Mouse (Mus musculus) midbrain, embryonic 11.5 days (tissue): ENCODE measurements around the gene Odr4. TPM values are rescaled to one million over a fixed set of nuclear protein-coding genes. Genes with fewer than 3 reads are reported as not detected.

Experiments
- ATAC-seq: fragments of 200-750 bp; cut with Nextera tagmentation; 2 replicates; pipeline ENCODE4 v1.8.0; 2017; ENCODE audit warnings: moderate TSS enrichment, moderate library complexity; ENCODE audit not compliant: low FRiP score
- DNase-seq: peaks from one replicate; pipeline ENCODE4 v3.0.0; 2015; ENCODE audit warnings: low spot score; ENCODE audit errors: missing footprints
- H3K27ac ChIP-seq: fragments of 300-500 bp; sonication (generic); 2 replicates; pipeline ENCODE4 v1.5.1; 2014; ENCODE audit warnings: low read depth, low read length
- H3K27me3 ChIP-seq: fragments of 300-500 bp; sonication (generic); 2 replicates; pipeline ENCODE4 v1.6.1; 2014; ENCODE audit warnings: mild to moderate bottlenecking, low read length, moderate library complexity, mixed read lengths; ENCODE audit not compliant: control insufficient read depth, insufficient read depth
- H3K36me3 ChIP-seq: fragments of 300-500 bp; sonication (generic); 2 replicates; pipeline ENCODE4 v1.6.1; 2014; ENCODE audit warnings: mild to moderate bottlenecking, low read length, moderate library complexity, mixed read lengths; ENCODE audit not compliant: control insufficient read depth, insufficient read depth
- H3K4me1 ChIP-seq: fragments of 300-500 bp; sonication (generic); 2 replicates; pipeline ENCODE4 v1.6.1; 2014; ENCODE audit warnings: low read length; ENCODE audit not compliant: control insufficient read depth, insufficient read depth
- H3K4me2 ChIP-seq: fragments of 300-500 bp; sonication (generic); 2 replicates; pipeline ENCODE4 v1.6.1; 2014; ENCODE audit warnings: mild to moderate bottlenecking, moderate library complexity
- H3K4me3 ChIP-seq: fragments of 300-500 bp; sonication (generic); 2 replicates; pipeline ENCODE4 v1.5.1; 2014; ENCODE audit warnings: low read depth, low read length
- H3K9ac ChIP-seq: fragments of 300-500 bp; sonication (generic); 2 replicates; pipeline ENCODE4 v1.6.1; 2014; ENCODE audit warnings: low read length
- H3K9me3 ChIP-seq: fragments of 300-500 bp; sonication (generic); 2 replicates; pipeline ENCODE4 v1.6.1; 2016; ENCODE audit warnings: low read length; ENCODE audit not compliant: control insufficient read depth
- WGBS: fragments of 180-500 bp; shearing (Covaris S2); extraction: QIAGEN DNeasy Blood & Tissue Kit; methylation state at CpG from one replicate; pipeline ENCODE4 v1.1.7; 2014; 5-methylcytosine and 5-hydroxymethylcytosine counted together
- polyA plus RNA-seq: library from polyadenylated mRNA; unstranded; fragments of >200 nt; fragmentation: Nextera tagmentation; extraction: Ambion mirVana; gene quantifications from 2 replicates; pipeline ENCODE4 v1.2.1, GENCODE M21; 2014

The Odr4 gene
- polyA plus RNA-seq, 1 experiment from 2014 or later: 36.2 TPM

DNA sequence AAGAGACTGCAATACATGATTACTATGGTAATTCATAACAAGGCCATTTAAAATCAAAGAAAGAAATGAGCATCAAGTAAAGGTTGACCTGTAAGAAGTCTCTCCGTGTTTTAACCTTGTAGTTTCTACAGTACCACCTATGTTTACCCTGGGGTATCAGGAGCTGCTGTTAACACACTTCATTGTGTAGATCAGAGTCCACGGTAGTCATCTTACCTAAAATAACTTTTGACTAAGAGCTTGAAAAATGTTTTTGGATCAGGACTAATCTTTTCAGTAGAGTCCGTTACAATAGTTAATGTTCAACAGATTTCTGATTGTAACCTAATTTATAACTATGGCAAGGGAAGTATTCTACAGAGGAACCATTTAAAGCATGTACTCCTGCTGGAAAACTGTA lies 11.7 kb upstream of the Odr4 start:
- peaks cover 2% of the 10 kb centered on the region; the same call in 1 of the 2 replicates for H3K36me3 ChIP-seq

DNA sequence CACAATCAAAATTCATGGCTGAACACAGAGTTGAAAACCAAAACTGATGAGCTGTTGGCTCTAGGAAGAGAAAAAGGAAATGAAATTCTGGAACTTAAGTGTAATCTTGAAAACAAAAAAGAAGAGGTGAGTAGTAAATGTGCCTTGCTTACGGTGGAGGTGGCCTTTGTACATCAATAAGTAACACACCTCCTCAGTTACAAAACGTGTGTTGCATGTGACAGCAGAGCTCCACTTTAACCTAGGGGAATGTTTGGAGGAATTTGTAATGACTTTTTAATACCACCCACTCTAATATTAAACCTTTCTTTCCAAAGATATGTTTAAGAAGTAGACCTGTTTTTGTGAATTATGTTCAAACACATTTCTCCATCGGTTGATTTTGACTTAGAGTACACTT lies 11.0 kb upstream of the Odr4 start:
- 0 out of 2 replicates have a peak, but pooled peaks cover 2% of the 10 kb centered on the region for H3K36me3 ChIP-seq
- 92% methylated on average over 3 of the region's 3 CpGs for WGBS
- no peak overlapping the region for H3K4me2 ChIP-seq
- H3K9me3 ChIP-seq: no peaks in the 10 kb centered on the region
- ATAC-seq (no peak), DNase-seq (peak; percentile 77)
- no peak overlapping the region for H3K9ac ChIP-seq
- no peak overlapping the region for H3K4me3 ChIP-seq
- no peaks in the 10 kb centered on the region for H3K27me3 ChIP-seq
- H3K4me1 ChIP-seq: no peaks in the 10 kb centered on the region
- no peak overlapping the region for H3K27ac ChIP-seq

More for the DNA sequence above, 11.7 kb upstream of the Odr4 start:
- no peaks in the 10 kb centered on the region for H3K4me1 ChIP-seq
- no peak overlapping the region for H3K27ac ChIP-seq
- no peaks in the 10 kb centered on the region for H3K27me3 ChIP-seq
- H3K9ac ChIP-seq: no peak overlapping the region
- DNase-seq (peak; percentile 75), ATAC-seq (no peak)
- 93% methylated on average over 3 of the region's 3 CpGs for WGBS
- H3K9me3 ChIP-seq: no peaks in the 10 kb centered on the region
- no peak overlapping the region for H3K4me2 ChIP-seq
- H3K4me3 ChIP-seq: no peak overlapping the region

DNA sequence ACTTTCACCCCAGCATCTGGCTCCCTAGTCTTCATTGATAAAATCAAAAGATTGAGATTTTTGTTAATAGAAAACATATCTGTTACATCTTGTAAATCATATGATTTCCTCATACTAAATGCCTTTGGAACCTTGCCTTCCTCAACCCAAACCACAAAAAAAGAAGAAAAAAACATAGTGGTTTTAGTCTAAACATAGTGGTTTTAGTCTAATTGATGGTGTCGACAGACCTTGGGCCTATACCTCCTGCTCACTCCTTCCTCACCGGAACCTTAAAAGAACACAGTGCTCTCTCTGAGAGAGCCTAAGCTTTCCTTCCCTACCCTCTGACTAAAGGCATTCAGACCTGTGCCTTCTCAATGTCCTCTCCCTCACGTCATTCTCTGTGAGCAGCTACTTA lies 3.1 kb upstream of the Odr4 start:
- H3K4me1 ChIP-seq: peaks cover 5% of the 10 kb centered on the region; the same call in 1 of the 2 replicates
- ATAC-seq (no peak), DNase-seq (peak; percentile 77)
- no peak overlapping the region for H3K27ac ChIP-seq
- peaks cover 9% of the 10 kb centered on the region for H3K36me3 ChIP-seq
- H3K9me3 ChIP-seq: no peaks in the 10 kb centered on the region
- H3K27me3 ChIP-seq: no peaks in the 10 kb centered on the region
- no peak overlapping the region for H3K4me2 ChIP-seq
- H3K9ac ChIP-seq: no peak overlapping the region
- 92% methylated on average over 3 of the region's 3 CpGs for WGBS
- H3K4me3 ChIP-seq: no peak overlapping the region

DNA sequence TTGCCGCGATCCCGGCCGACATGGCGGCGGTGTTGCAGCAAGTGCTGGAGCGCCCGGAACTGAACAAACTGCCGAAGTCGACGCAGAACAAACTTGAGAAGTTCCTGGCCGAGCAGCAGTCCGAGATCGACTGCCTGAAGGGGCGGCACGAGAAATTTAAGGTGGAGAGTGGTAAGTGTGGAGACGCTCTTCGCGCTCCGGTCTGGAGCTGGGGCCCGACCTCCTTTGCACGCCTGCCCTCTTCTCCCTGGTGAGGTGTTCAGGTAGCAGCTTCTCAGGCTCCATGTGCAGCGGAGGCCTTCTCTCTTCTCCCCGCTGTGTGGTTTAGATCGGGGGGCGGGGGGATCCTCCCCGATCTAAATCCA lies 590 bp upstream of the Odr4 start:
- Histone ChIP-seq H3K36me3 (peaks cover 9% of the 10 kb centered on the region), H3K27ac (peak overlapping the region; percentile 80), H3K4me1 (peaks cover 5% of the 10 kb centered on the region; the same call in 1 of the 2 replicates), H3K9ac (peak overlapping the region; percentile 84), H3K4me3 (peak overlapping the region; percentile 71), H3K4me2 (peak overlapping the region; percentile 53), H3K27me3 (no peaks in the 10 kb centered on the region), H3K9me3 (no peaks in the 10 kb centered on the region)
- DNase-seq (no peak), ATAC-seq (peak; percentile 54)
- WGBS: 1% methylated on average over 27 of the region's 27 CpGs

DNA sequence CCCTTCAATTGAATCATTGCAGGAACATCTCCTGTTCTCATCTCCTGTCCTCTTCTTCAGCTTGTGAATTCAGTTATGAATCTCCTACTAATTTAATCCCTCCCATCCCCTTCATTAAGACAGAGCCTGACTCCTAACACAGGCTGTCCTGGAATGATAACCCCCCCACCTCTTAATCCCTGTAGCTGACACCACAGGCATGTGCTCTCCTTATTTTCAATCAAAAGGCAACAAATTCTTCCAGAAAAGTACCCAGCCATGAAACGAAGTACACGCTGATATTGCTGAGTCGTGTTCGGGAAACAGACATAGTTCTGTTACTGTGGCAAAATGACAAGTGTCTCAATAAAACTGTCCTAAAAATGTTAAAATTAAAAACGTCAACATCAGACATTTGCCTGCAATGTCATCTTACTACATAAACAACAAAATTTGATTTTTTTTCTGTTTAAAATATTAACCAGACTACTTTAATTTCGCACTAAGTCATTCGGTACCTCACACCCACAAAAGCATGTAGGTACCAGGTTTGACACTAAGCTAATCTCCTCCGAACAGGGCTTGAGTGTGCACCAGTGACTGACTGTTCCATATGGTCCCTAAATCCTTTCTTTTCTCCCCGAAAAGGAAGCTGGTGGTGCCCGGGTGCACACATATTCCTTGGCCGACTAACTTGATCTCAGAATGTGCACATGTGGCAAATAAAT lies 796 bp downstream of the Odr4 start:
- DNase-seq (peak; percentile 82), ATAC-seq (peak; percentile 36)
- WGBS: 25% methylated on average over 11 of the region's 11 CpGs
- peak overlapping the region; percentile 68 for H3K9ac ChIP-seq
- no peak overlapping the region; the same call in 1 of the 2 replicates for H3K27ac ChIP-seq
- peak overlapping the region; percentile 47 for H3K4me2 ChIP-seq
- H3K27me3 ChIP-seq: no peaks in the 10 kb centered on the region
- H3K4me1 ChIP-seq: peaks cover 5% of the 10 kb centered on the region; the same call in 1 of the 2 replicates
- H3K9me3 ChIP-seq: no peaks in the 10 kb centered on the region
- peaks cover 10% of the 10 kb centered on the region for H3K36me3 ChIP-seq
- H3K4me3 ChIP-seq: peak overlapping the region; percentile 71

DNA sequence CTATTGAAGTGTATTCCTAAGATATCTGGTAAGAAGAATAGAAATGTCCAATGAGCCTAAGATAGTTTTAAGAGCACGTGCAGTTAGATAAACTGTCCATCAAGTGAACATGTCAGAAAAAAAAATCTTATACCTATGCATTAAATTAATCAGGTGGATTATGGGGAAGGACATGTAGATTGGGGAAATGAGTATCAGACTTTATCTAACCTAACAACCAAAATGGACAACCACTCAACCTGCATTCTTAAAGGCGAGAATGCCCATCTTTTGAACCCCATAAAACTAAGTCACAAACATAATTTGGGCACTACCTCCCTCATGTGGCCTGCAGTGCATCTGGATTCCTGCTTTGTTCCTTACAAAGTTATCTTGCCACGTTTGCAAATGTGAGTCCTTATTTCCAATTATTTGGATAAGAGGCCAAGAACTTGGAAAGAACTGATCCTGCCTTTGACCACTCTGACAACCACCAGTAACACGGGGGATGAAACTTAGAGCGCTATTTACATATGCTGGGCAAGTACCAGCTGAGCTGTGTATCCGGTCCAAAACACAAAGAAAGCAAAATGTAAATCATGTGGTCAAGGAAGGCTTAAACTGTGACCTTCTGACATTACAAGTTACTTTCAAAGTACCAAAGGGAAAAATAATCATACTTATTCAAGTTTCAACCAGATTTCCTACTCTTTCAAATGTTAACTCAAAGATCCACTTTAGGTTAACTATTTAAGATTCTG lies 3.3 kb downstream of the Odr4 start:
- H3K4me2 ChIP-seq: no peak overlapping the region
- H3K36me3 ChIP-seq: peaks cover 3% of the 10 kb centered on the region; the same call in 1 of the 2 replicates
- no peaks in the 10 kb centered on the region for H3K27me3 ChIP-seq
- ATAC-seq: no peak
- no peak overlapping the region for H3K27ac ChIP-seq
- WGBS: 89% methylated on average over 6 of the region's 6 CpGs
- H3K4me1 ChIP-seq: peaks cover 5% of the 10 kb centered on the region; the same call in 1 of the 2 replicates
- no peak overlapping the region for H3K9ac ChIP-seq
- no peak overlapping the region for H3K4me3 ChIP-seq
- no peaks in the 10 kb centered on the region for H3K9me3 ChIP-seq
- no peak for DNase-seq

DNA sequence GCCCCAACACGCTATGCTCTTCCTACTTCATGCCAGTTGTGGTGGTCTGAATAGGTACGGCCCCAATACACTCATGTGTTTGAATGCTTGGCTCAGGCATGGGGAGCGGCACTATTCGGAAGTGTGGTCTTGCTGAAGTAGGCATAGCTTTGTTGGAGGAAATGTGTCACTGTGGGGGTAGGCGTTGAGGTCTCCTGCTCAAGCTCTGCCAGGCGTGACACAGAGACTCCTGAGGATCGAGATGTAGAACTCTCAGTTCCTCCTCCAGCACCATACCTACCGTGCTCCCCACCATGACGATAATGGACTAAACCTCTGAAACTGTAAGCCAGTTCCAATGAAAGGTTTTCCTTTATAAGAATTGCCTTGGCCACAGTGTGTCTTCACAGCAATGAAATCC lies 5.3 kb downstream of the Odr4 start:
- ATAC-seq (no peak), DNase-seq (no peak)
- H3K4me3 ChIP-seq: no peak overlapping the region
- H3K4me2 ChIP-seq: no peak overlapping the region
- no peak overlapping the region for H3K9ac ChIP-seq
- H3K4me1 ChIP-seq: peaks cover 3% of the 10 kb centered on the region; the same call in 1 of the 2 replicates
- 95% methylated on average over 9 of the region's 9 CpGs for WGBS
- no peaks in the 10 kb centered on the region for H3K27me3 ChIP-seq
- no peaks in the 10 kb centered on the region for H3K9me3 ChIP-seq
- no peak overlapping the region for H3K27ac ChIP-seq
- peaks cover 3% of the 10 kb centered on the region; the same call in 1 of the 2 replicates for H3K36me3 ChIP-seq

DNA sequence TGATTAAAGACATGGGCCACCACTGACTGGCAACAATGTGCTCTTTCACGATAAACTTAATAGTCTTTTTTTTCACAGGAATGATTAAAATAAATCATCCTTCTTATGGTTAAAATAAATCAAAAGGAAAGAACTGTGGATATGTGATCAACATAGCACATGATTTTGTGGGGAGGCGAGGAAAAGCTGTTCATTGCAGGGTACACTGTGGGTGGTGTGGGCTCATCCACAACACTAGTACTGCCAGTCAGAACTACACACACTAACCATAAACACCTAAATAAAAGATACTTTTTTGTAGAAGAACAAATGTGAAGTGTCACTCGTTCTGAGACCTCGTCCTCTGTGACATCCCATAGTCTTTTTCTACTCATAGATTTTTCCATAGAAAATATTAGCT lies 8.7 kb downstream of the Odr4 start:
- H3K36me3 ChIP-seq: peaks cover 3% of the 10 kb centered on the region; the same call in 1 of the 2 replicates
- H3K27ac ChIP-seq: no peak overlapping the region
- no peak overlapping the region for H3K4me3 ChIP-seq
- H3K27me3 ChIP-seq: no peaks in the 10 kb centered on the region
- 95% methylated on average over 4 of the region's 4 CpGs for WGBS
- no peak overlapping the region for H3K9ac ChIP-seq
- H3K9me3 ChIP-seq: no peaks in the 10 kb centered on the region
- H3K4me1 ChIP-seq: no peaks in the 10 kb centered on the region
- DNase-seq: no peak
- no peak for ATAC-seq
- H3K4me2 ChIP-seq: no peak overlapping the region

DNA sequence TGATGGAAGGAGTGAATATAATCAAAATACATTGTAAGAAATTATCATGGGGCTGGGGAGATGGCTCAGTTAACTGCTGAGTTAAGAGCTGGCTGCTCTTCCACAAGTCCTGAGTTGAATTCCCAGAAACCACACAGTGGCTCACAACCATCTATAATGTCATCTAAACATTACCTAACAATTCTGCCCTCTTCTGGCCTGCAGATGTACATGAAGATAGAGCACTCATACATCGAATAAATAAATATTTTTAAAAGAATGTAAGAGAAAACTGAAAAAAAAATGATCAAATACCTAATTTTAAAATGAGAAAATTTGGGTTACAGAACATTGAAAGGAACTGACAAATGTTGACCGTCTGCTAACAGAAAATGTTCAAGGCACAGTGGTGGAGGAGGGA lies 18.6 kb downstream of the Odr4 start:
- peak; percentile 53 for DNase-seq
- ATAC-seq: no peak

More for the DNA sequence above, 18.6 kb downstream of the Odr4 start:
- H3K4me2 ChIP-seq: no peak overlapping the region
- no peaks in the 10 kb centered on the region for H3K27me3 ChIP-seq
- H3K9me3 ChIP-seq: no peaks in the 10 kb centered on the region
- H3K4me3 ChIP-seq: no peak overlapping the region
- H3K36me3 ChIP-seq: no peaks in the 10 kb centered on the region
- H3K27ac ChIP-seq: no peak overlapping the region
- no peaks in the 10 kb centered on the region for H3K4me1 ChIP-seq
- no peak overlapping the region for H3K9ac ChIP-seq
- WGBS: 86% methylated on average over 2 of the region's 2 CpGs
